8 mouse cellular contexts compared by ENCODE assay signal in genomic region chr12:111376826-111377331, GRCm38 (mm10). TPM values are rescaled to one million over a fixed set of nuclear protein-coding genes. Genes with fewer than 3 reads are reported as not detected.
DNase-seq lines count a peak whose midpoint lies in the region; ATAC-seq and TF ChIP-seq lines count a peak whose summit lies in the region.

No protein-coding gene starts in this region.

- no peaks in the 10 kb centered on the region for H3K36me3 ChIP-seq in ES-E14 (ENCODE audit: control insufficient read depth, insufficient read depth, low read length, poor library complexity, severe bottlenecking)
- H3K36me3 ChIP-seq in intestine, embryonic 16.5 days (ENCODE audit: control insufficient read depth, insufficient read depth, low read length): no peaks in the 10 kb centered on the region
- no peaks in the 10 kb centered on the region for H3K36me3 ChIP-seq in liver, embryonic 13.5 days
- no peaks in the 10 kb centered on the region for H3K36me3 ChIP-seq in myocyte (ENCODE audit: control insufficient read depth, insufficient read depth)

- peak overlapping the region; percentile 84 for H3ac ChIP-seq in myocyte (ENCODE audit: control insufficient read depth, insufficient read length)

- peaks cover 49% of the 10 kb centered on the region for H3K79me2 ChIP-seq in myocyte (ENCODE audit: control insufficient read depth, insufficient read depth)

- peak; percentile 69 for DNase-seq in 3134 (ENCODE audit: extremely low read depth, insufficient read length, low spot score)
- no peak for DNase-seq in ES-E14 (ENCODE audit: low read depth, low spot score)
- DNase-seq in gastrocnemius, postnatal 4 days (ENCODE audit: low spot score in 2 of 2): peak; percentile 49 to 70
- peak; percentile 9 for DNase-seq in liver, embryonic 13.5 days
- DNase-seq in thymus, postnatal 10 days (ENCODE audit: low spot score in 2 of 2): no peak

- no peak for TF ChIP-seq POLR2A in cortical plate, adult 2 months (IDR thresholded peaks at IDR 0.05; ENCODE audit: extremely low read depth, insufficient read depth, low read length)
- TF ChIP-seq POLR2A in myocyte (IDR thresholded peaks at IDR 0.05; ENCODE audit: insufficient read length, low read depth): no peak

- no peak for TF ChIP-seq CTCF in cortical plate, adult 2 months (IDR thresholded peaks at IDR 0.05; ENCODE audit: extremely low read depth, insufficient read depth, low read length)

- peak overlapping the region; percentile 82 for H3K9ac ChIP-seq in ES-E14 (ENCODE audit: insufficient read depth, low read depth, low read length, poor library complexity, severe bottlenecking)
- H3K9ac ChIP-seq in intestine, embryonic 16.5 days (ENCODE audit: low read depth, low read length): peak overlapping the region; percentile 98
- H3K9ac ChIP-seq in liver, embryonic 13.5 days: peak overlapping the region; percentile 79

- peak overlapping the region; percentile 79 to 82 for H3K4me3 ChIP-seq in ES-E14 (ENCODE audit: insufficient read depth in 1 of 2, low read depth in 1 of 2, low read length in 2 of 2, poor library complexity in 1 of 2, severe bottlenecking in 1 of 2)
- peak overlapping the region; percentile 83 for H3K4me3 ChIP-seq in cortical plate, adult 2 months (ENCODE audit: insufficient read depth, low read length)
- peak overlapping the region; percentile 98 for H3K4me3 ChIP-seq in intestine, embryonic 16.5 days (ENCODE audit: low read length)
- H3K4me3 ChIP-seq in liver, embryonic 13.5 days (replicated peaks): peak overlapping the region; percentile 75
- H3K4me3 ChIP-seq in myocyte: peak overlapping the region; percentile 79

- in situ Hi-C loops in ES-E14 (cut with MboI; ENCODE audit: low sequenced_read_pairs in 2 of 2, unreplicated experiment in 2 of 2): no loop called here

- H3K27me3 ChIP-seq in intestine, embryonic 16.5 days (replicated peaks; ENCODE audit: control insufficient read depth, insufficient read depth, low read length): no peaks in the 10 kb centered on the region
- peaks cover 70% of the 10 kb centered on the region for H3K27me3 ChIP-seq in liver, embryonic 13.5 days
- no peaks in the 10 kb centered on the region for H3K27me3 ChIP-seq in myocyte (ENCODE audit: control insufficient read depth, insufficient read depth, insufficient read length)

- H3K27ac ChIP-seq in ES-E14 (ENCODE audit: insufficient read depth, low read depth, low read length, poor library complexity, severe bottlenecking): peak overlapping the region; percentile 14; the same call in 1 of the 2 replicates
- peak overlapping the region; percentile 92 for H3K27ac ChIP-seq in cortical plate, adult 2 months (ENCODE audit: insufficient read depth, low read length)
- H3K27ac ChIP-seq in intestine, embryonic 16.5 days (ENCODE audit: low read length): peak overlapping the region; percentile 99
- H3K27ac ChIP-seq in liver, embryonic 13.5 days: peak overlapping the region; percentile 81

- no peaks in the 10 kb centered on the region for H3K9me3 ChIP-seq in ES-E14 (ENCODE audit: control insufficient read depth, insufficient read depth, low read depth, low read length)
- H3K9me3 ChIP-seq in intestine, embryonic 16.5 days (ENCODE audit: control insufficient read depth, low read length): no peaks in the 10 kb centered on the region
- H3K9me3 ChIP-seq in liver, embryonic 13.5 days (replicated peaks): no peaks in the 10 kb centered on the region

- peak; percentile 31 for ATAC-seq in intestine, embryonic 16.5 days
- ATAC-seq in liver, embryonic 13.5 days (ENCODE audit: low read depth): peak; percentile 19

- H3K4me1 ChIP-seq in ES-E14 (ENCODE audit: control insufficient read depth in 2 of 2, insufficient read depth in 2 of 2, low read length in 2 of 2, poor library complexity in 1 of 2): peaks cover 5 to 6% of the 10 kb centered on the region in 2 experiments
- peaks cover 3% of the 10 kb centered on the region; the same call in 1 of the 2 replicates for H3K4me1 ChIP-seq in cortical plate, adult 2 months (ENCODE audit: control insufficient read depth, insufficient read depth, low read length)
- peaks cover 33% of the 10 kb centered on the region for H3K4me1 ChIP-seq in intestine, embryonic 16.5 days (ENCODE audit: control insufficient read depth, insufficient read depth, low read length)
- peaks cover 37% of the 10 kb centered on the region for H3K4me1 ChIP-seq in liver, embryonic 13.5 days (replicated peaks)

- peak overlapping the region; percentile 89 for H3K4me2 ChIP-seq in intestine, embryonic 16.5 days (ENCODE audit: low read depth, low read length)
- peak overlapping the region; percentile 81 for H3K4me2 ChIP-seq in liver, embryonic 13.5 days
- H3K4me2 ChIP-seq in myocyte (ENCODE audit: low read depth): peak overlapping the region; percentile 86

- under 1% methylated on average over 48 of the region's 49 CpGs for WGBS in intestine, embryonic 16.5 days
- WGBS in liver, embryonic 13.5 days (ENCODE audit: insufficient replicate concordance): under 1% methylated on average over 48 of the region's 49 CpGs

TF ChIP-seq in ES-E14, 5 proteins besides CTCF, POLR2A, EP300 and RAD21:
- no peak for TF ChIP-seq CHD2 (IDR thresholded peaks at IDR 0.05; ENCODE audit: low read depth, low read length)
- TF ChIP-seq MAFK (IDR thresholded peaks at IDR 0.05; ENCODE audit: insufficient read depth, low read depth, low read length): no peak
- TF ChIP-seq HCFC1 (IDR thresholded peaks at IDR 0.05; ENCODE audit: borderline replicate concordance, insufficient read depth, low read length): no peak
- TF ChIP-seq ZNF384 (IDR thresholded peaks at IDR 0.05; ENCODE audit: low read depth, low read length): no peak
- no peak for TF ChIP-seq ZC3H11A (IDR thresholded peaks at IDR 0.05; ENCODE audit: borderline replicate concordance, low read depth, low read length)

TF ChIP-seq in myocyte, 11 proteins besides CTCF, POLR2A, EP300 and RAD21:
- TF ChIP-seq REST (IDR thresholded peaks at IDR 0.05; ENCODE audit: insufficient read depth, insufficient read length): no peak
- TF ChIP-seq POLR2AphosphoS2 (IDR thresholded peaks at IDR 0.05; ENCODE audit: insufficient read length, low read depth): peak; percentile 43
- TF ChIP-seq E2F4 (IDR thresholded peaks at IDR 0.05; ENCODE audit: insufficient read depth): no peak
- TF ChIP-seq USF1 (IDR thresholded peaks at IDR 0.05; ENCODE audit: low read depth): no peak
- peak in 1 of 3 experiments; percentile 43 for TF ChIP-seq MYOD1 (IDR thresholded peaks at IDR 0.05; ENCODE audit: control insufficient read depth in 1 of 3, insufficient read length in 2 of 3, low read depth in 2 of 3)
- TF ChIP-seq TCF3 (IDR thresholded peaks at IDR 0.05; ENCODE audit: insufficient read length, low read depth): no peak
- no peak for TF ChIP-seq MAX (IDR thresholded peaks at IDR 0.05; ENCODE audit: low read depth)
- TF ChIP-seq SRF (IDR thresholded peaks at IDR 0.05; ENCODE audit: control insufficient read depth, insufficient read length, low read depth): no peak
- TF ChIP-seq TCF12 (IDR thresholded peaks at IDR 0.05; ENCODE audit: insufficient read depth, poor library complexity, severe bottlenecking): no peak
- peak in 1 of 3 experiments; percentile 48 for TF ChIP-seq MYOG (IDR thresholded peaks at IDR 0.05; ENCODE audit: control insufficient read depth in 1 of 3, insufficient read depth in 1 of 3, insufficient read length in 2 of 3, low read depth in 2 of 3)

RNA-seq across cellular contexts. Expression of gene Cdc42bpb, which starts 0.6 kb away (rescaled TPM):
- total RNA-seq in ES-E14 (2012; rRNA removed): 63.7 and 78.2 TPM in 2 replicates
- 195 and 201 TPM in 2 replicates for polyA plus RNA-seq in cortical plate, adult 2 months (2012; rRNA removed)
- 10 to 100 TPM; 69.1 to 74.5 TPM for total RNA-seq in gastrocnemius, postnatal 4 days (2021)
- 30.1 and 32.5 TPM in 2 replicates for polyA plus RNA-seq in intestine, embryonic 16.5 days (2015; fragmentation: Nextera tagmentation; extraction: Ambion mirVana)
- polyA plus RNA-seq in liver, embryonic 13.5 days (2015; fragmentation: Nextera tagmentation; extraction: Ambion mirVana): 5.9 and 6.7 TPM in 2 replicates
- 43.2 TPM for polyA plus RNA-seq in myocyte (2012; fragmentation: generic; extraction: Trizol)

RNA-seq across cellular contexts. Expression of gene Lbhd2, which starts 29.7 kb away (rescaled TPM):
- total RNA-seq in ES-E14 (2012; rRNA removed): 0.36 TPM in 1 of 2 replicates, not detected in the other
- 0.45 and 1.4 TPM in 2 replicates for polyA plus RNA-seq in cortical plate, adult 2 months (2012; rRNA removed)
- under 1 TPM in 1 of 2 experiments, not detected in 1; 0.59 TPM for total RNA-seq in gastrocnemius, postnatal 4 days (2021)
- 1.2 TPM in 2 replicates for polyA plus RNA-seq in intestine, embryonic 16.5 days (2015; fragmentation: Nextera tagmentation; extraction: Ambion mirVana)
- not detected in 2 replicates for polyA plus RNA-seq in liver, embryonic 13.5 days (2015; fragmentation: Nextera tagmentation; extraction: Ambion mirVana)
- not detected for polyA plus RNA-seq in myocyte (2012; fragmentation: generic; extraction: Trizol)

RNA-seq across cellular contexts. Expression of gene Exoc3l4, which starts 39.9 kb away (rescaled TPM):
- 1.8 and 5.6 TPM in 2 replicates for total RNA-seq in ES-E14 (2012; rRNA removed)
- polyA plus RNA-seq in cortical plate, adult 2 months (2012; rRNA removed): 2.4 and 2.5 TPM in 2 replicates
- total RNA-seq in gastrocnemius, postnatal 4 days (2021): 1 to 10 TPM; 5.0 to 6.1 TPM
- 20.4 and 29.1 TPM in 2 replicates for polyA plus RNA-seq in intestine, embryonic 16.5 days (2015; fragmentation: Nextera tagmentation; extraction: Ambion mirVana)
- 15.5 and 18.6 TPM in 2 replicates for polyA plus RNA-seq in liver, embryonic 13.5 days (2015; fragmentation: Nextera tagmentation; extraction: Ambion mirVana)
- 23.2 TPM for polyA plus RNA-seq in myocyte (2012; fragmentation: generic; extraction: Trizol)

Comparison
In these comparisons a context has a peak if more than half of its experiments do, and no peak if none do; other contexts are left out.
1. DNase-seq: peak in 3134 (single experiment), gastrocnemius, postnatal 4 days (2 of 2) and liver, embryonic 13.5 days (single experiment); none in ES-E14 (single experiment) and thymus, postnatal 10 days (0 of 2).
2. H3K27ac ChIP-seq: peak in every context shown above with its lines; median percentile 99 in intestine, embryonic 16.5 days; 92 in cortical plate, adult 2 months; 81 in liver, embryonic 13.5 days; 14 in ES-E14.
3. Peak in every context shown above with its lines, with median percentiles within 50 percentile points of each other: H3K4me3 ChIP-seq, H3K9ac ChIP-seq and H3K4me2 ChIP-seq.